Mouse (Mus musculus) urinary bladder, adult 18-20 months (tissue): ENCODE measurements around the gene Ttll10.
A peak's percentile ranks its signal among the peaks of the same experiment; 100 is the strongest.

Experiments used
- DNase-seq, 2 experiments: peaks; one replicate each; pipeline ENCODE4 v3.0.0; 2022; ENCODE audit warnings: low spot score in 2 of 2, mixed read lengths in 2 of 2

Ttll10 gene

DNA sequence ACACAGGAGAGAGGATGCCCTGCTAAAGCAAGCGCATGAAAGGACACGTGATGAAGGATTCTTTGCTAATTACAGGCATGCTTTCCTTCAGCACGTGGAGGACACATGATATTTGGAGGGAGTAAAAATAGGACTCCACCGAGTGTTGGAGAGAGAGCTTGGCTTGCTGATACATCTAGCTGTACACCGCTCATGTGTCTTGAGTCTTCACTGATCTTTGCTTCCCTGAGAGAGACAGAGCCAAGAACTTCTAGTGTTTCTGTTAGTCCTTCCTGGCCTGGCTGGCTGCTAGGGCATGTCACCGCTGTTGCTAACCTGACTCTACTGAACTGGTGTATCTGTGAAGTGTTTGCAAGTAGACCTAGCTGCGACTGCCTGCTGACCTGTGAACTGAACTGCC is 35.0 kb downstream of the Ttll10 start:
- DNase-seq = no peak

DNA sequence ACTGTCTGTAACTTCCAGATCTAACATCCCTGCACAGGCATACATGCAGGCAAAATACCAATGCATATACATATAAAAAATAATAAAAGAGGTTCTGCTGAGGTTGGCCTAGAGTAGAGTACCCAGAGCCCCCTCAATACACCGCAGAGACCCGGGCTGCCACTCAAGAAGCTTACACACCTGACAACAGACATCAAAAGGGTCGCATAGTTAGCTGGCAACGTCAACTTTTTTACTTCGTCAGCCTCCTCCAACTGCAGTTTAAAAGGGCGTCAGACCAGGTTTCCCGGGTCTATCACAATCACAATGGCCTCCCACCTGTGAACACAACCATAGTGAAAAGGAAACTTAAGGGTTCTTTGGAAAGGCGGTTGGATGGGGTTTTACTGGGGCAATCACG is 35.7 kb downstream of the Ttll10 start:
- DNase-seq = no peak

DNA sequence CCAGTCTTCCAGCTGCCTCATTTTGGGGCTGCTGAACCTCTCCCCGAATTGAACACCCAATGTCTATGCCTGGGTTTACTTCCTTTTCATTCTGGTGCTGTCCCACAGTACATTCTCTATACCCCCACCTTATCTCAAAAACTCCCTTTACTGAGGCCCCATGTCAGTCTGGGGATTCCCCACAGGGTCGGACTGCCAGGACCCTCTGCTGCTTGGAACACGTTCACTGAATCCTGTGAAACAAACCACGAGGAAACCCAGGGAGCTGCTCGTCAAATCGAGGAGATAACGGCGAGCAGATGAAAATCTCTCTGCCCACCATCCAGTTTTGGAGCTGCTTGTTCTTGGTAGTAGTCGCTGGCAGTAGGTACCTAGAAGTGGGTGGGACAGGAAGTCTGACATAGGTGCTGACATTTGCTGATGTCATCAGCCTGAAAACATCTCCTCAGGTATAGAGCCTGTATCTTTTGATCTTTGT is 37.2 kb downstream of the Ttll10 start:
- DNase-seq = no peak

DNA sequence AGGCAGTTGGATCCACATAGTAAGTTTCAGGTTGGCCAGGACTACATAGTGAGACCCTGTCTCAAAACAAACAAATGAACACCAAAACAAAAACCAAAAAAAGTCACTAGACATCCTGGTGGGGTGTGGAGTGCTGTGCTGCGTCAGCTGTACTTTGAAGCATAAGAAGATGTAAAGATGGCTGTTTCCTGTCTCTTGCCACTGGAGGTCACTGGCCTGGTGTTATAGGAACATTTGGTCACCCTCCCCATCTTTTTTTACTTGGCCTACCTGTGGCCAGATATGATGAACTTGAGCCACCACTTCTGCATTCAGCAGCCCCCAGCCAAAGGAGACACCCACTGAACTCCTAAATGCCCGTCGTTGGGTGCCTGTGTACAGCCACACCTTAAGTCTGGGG is 37.8 kb downstream of the Ttll10 start:
- DNase-seq = no peak

DNA sequence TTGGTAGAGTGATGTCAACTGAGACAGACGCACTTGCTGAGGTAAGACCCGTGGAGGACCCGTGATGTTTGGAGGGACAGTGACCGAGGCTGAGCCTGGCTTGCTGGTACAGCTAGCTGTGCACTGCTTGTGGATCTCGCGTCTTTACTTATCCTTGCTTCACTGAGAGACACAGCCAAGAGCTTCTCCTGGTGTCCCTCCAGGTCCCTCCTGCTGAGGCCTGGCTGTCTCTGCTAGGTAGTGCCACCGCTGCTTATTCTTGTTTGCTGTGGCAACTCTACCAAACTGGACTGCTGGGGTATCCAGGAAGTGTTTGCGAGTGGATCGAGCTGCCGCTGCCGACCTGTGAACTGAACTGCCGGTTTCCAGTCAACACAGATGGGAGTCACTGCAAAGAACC is 39.4 kb downstream of the Ttll10 start:
- no peak for DNase-seq

DNA sequence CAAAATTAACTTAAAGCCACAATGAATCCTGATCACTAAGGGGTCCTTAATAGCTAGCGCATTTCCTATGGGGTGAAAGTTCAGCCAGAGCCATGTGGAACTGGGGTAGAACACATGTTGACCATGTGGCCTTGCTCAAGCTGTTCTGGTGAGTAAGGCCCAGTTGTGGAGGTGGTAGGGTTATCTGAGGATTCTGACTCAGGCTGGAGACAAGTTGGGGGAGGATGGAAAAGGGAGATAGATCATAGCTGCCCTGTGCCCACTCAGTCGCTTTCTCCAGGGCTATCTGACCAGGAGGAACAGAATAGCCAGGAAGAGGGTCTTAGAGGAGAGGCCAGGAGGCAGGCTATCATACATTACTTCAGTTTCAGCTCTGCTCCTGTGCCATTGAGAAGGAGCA is 44.8 kb downstream of the Ttll10 start:
- no peak for DNase-seq

DNA sequence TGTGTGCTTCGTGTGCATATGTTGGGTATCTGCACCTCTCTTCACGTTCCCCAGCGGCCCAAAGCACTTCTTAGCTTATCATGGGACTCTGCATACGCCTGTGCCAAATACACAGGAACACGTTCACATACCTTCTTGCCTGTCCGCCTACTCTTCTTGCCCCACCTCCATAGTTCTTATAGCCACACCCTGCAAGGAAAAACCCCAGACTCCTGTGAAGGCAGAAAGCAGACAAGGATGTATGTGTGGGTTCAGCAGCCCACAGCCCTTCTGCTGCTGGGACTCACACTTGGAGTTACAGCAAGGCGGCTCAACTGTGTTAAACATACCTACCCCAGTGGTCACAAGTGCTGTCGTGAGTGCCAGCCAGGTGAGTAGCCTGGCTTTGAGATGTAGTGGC is 45.6 kb downstream of the Ttll10 start, which contains the start of gene Tnfrsf4:
TSS of gene Tnfrsf4 (plus strand) at position 207 of the 400 bp plus-strand sequence.
- DNase-seq = no peak

DNA sequence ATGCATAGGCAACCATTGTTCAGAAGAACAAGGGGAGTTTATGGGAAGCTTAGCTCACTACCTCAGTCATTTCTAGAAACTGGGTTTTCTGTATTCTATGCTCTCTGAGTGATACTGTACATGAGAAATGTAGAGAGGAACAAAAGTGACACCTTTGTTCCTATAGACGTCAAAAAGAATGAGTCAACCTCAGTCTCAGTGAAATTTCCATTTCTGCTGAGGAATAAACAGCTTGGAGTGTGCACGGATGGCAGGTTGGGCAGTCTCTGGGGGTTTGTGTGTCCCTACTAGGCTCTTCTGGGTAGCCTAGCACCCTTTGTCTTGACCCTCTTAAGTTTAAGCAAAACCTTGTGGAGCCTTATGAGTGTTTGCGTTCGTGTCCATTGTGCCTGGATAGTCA is 50.8 kb downstream of the Ttll10 start:
- DNase-seq = no peak

DNA sequence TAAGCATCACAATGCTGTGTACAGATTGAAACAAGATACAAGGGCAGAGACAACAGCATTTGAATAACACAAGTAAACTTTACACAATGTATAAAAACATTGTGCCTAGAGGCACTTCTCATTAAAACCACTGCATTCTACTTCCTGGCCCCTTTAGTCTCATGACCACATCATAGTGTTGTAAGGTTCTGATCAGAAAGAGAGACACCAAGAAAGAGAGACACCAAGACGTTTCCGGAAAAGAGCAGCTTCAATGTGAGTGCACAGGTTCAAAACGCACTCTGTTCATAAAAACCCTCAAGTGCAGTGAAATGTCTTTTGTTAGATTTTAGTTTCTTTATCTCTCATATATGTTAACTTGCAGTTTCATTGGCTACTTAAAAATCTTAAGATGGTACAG is 55.1 kb downstream of the Ttll10 start:
- DNase-seq = no peak

DNA sequence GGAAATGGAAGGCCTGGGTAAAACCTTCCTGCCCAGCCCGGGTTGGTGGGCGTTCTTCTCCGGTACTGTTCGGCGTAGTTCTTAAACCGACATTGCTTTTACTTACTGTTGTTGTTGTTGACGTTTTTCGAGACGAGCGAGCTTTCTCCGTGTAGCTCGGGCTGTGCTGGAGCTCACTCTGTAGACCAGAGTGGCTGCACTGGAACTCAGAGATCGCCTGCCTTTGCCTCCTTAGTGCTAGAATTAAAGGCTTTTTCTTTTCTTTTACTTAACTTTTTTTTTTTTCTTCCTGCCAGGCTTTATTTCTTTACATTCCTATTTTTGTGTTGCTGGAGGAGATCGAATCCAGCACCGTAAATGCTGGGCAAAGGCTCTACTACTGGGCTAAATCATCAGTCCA is 65.6 kb downstream of the Ttll10 start:
- no peak for DNase-seq

DNA sequence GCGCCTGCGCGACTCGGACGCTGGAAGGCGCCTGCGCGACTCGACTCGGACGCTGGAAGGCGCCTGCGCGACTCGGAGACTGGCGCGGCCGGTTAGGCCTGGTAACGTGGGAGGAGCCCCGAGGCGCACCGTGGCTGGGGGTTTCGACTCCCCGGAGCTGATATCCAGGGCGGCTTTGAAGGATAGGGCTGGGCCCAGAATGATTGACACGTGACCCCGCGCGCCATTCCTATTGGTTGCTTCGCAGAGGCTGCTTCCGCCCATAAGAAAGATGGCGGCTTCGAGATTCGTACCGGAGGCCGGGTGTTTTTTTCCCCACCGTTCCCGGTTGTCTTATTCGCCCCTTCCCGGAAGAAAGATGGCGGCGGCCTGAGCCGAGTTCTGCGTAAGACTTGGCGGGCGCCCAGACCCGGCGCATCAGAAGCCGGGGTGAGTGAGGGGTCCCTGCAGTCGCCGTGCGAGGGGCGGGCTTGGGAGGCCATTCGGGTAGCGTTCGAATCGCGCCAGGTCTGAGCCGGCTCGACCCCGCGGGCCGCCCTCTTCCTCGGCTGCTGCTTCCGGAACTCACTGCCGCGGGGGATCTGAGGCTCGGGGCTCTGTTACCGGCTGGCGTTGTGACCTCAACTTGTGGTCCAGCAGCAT is 66.2 kb downstream of the Ttll10 start:
- DNase-seq = peak; percentile 91 to 99

DNA sequence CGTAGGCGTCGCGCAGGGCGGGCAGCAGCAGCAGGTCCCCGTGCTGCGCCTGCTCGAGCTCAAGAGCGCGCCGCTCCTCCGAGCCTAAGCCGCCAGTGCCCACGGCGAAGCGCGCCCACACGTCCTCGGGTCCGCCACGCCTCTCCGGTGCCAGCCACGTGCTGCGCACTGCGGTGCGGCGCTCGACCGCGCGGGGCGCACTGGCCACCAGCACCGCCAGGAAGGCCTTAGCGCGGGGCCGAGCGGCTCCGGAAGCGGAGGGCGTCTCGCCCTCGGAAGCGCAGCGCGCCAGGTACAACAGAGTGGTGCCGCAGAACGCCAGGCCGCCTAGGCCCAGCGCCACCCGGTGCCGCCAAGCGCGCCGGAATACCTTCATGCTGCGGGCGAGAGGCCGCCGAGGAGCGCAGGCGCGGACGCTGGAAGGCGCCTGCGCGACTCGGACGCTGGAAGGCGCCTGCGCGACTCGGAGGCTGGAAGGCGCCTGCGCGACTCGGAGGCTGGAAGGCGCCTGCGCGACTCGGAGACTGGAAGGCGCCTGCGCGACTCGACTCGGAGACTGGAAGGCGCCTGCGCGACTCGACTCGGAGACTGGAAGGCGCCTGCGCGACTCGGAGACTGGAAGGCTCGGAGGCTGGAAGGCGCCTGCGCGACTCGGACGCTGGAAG is 66.8 kb downstream of the Ttll10 start, which contains the start of the genes B3galt6 and Sdf4:
TSS of gene B3galt6 (minus strand) at position 409 of the 665 bp plus-strand sequence.
TSS of gene Sdf4 (plus strand) at position 632 of the 665 bp plus-strand sequence.
- DNase-seq = peak; percentile 68 to 87

DNA sequence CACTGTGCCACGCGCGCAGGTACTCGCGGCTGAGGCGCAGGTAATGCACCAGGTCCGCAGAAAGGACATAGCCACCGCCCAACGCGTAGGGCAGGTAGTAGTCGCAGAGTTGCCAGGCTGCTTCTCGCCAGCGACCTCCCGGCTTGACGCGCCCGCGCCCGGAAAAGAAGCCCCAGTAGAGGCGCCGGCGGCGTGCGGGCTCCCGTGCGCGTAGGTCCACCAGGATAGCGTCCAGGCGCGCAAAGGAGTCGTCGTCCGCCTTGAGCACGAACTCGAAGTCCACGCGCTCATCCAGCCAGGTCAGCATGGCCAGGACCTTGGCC is 67.3 kb downstream of the Ttll10 start:
- DNase-seq = no peak

DNA sequence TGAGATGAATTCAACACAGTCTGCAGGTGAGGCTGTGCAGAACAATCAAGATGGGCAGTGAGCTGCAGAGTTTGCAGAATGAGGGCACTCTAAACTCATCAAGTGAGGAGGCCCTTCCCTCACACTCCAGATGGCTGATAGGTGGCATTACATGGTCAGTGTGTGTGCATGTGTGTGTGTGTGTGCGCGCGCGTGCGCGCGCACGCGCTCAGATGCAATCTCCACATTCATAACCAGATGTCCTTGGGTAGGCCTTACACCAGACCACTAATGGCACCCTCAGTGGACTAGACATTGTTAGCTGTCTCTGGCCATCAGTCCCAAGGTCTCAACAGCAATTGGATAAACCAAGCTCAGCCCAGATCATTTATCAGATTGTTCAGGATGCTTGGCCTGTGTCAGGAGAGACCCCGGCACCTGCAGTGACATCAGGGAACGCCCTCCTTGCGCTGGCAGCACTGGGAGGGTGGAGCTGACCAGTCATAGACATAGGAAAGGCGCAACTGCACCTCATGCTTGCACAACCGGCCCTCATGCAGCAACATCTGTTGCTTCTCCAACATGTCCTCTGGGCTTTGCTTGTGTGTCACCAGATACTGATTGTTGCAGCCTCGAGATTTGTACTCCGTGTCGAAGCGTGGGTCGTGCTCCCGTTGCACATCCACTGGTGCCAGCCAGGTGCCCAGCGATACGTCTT is 67.9 kb downstream of the Ttll10 start:
- DNase-seq = no peak
